Mouse (Mus musculus) lung, embryonic 16.5 days (tissue): Measurements from ENCODE around the gene Tmsb4x. TPM values are rescaled to one million over a fixed set of nuclear protein-coding genes. Genes with fewer than 3 reads are reported as not detected.
A peak's percentile ranks its signal among the peaks of the same experiment; 100 is the strongest.

Experiments
- ATAC-seq: fragments of 200-750 bp; cut with Nextera tagmentation; 2 replicates; pipeline ENCODE4 v1.8.0; 2017; ENCODE audit warnings: low read depth, mild to moderate bottlenecking, moderate library complexity
- H3K27ac ChIP-seq: fragments of 300-500 bp; sonication (generic); 2 replicates; pipeline ENCODE4 v1.5.1; 2014; ENCODE audit warnings: mild to moderate bottlenecking, control low read depth, low read length
- H3K27me3 ChIP-seq: fragments of 300-500 bp; sonication (generic); 2 replicates; pipeline ENCODE4 v1.6.1; 2014; ENCODE audit warnings: low read depth, low read length, mixed read lengths; ENCODE audit not compliant: control insufficient read depth, insufficient read depth
- H3K36me3 ChIP-seq: fragments of 300-500 bp; sonication (generic); 2 replicates; pipeline ENCODE4 v1.6.1; 2014; ENCODE audit warnings: low read length; ENCODE audit not compliant: control insufficient read depth, insufficient read depth
- H3K4me1 ChIP-seq: fragments of 300-500 bp; sonication (generic); replicated peaks from 2 replicates; pipeline ENCODE4 v1.6.1; 2014; ENCODE audit warnings: low read length, mixed read lengths; ENCODE audit not compliant: control insufficient read depth, insufficient read depth
- H3K4me2 ChIP-seq: fragments of 300-500 bp; sonication (generic); 2 replicates; pipeline ENCODE4 v1.6.1; 2014; ENCODE audit warnings: low read depth, low read length, control low read depth
- H3K4me3 ChIP-seq: fragments of 300-500 bp; sonication (generic); 2 replicates; pipeline ENCODE4 v1.5.1; 2014; ENCODE audit warnings: mild to moderate bottlenecking, low read length, control low read depth
- H3K9ac ChIP-seq: fragments of 300-500 bp; sonication (generic); 2 replicates; pipeline ENCODE4 v1.6.1; 2014; ENCODE audit warnings: low read length, control low read depth
- H3K9me3 ChIP-seq: fragments of 300-500 bp; sonication (generic); 2 replicates; pipeline ENCODE4 v1.6.1; 2016; ENCODE audit warnings: low read length; ENCODE audit not compliant: control insufficient read depth
- WGBS: fragments of 180-500 bp; shearing (Covaris S2); extraction: QIAGEN DNeasy Blood & Tissue Kit; methylation state at CpG from one replicate; pipeline ENCODE4 v1.1.7; 2014; 5-methylcytosine and 5-hydroxymethylcytosine counted together
- polyA plus RNA-seq: library from polyadenylated mRNA; unstranded; fragments of >200 nt; fragmentation: Nextera tagmentation; extraction: Ambion mirVana; gene quantifications from 2 replicates; pipeline ENCODE4 v1.2.1, GENCODE M21; 2015

Tmsb4x gene
- polyA plus RNA-seq, 1 experiment from 2014 or later, result 6,084 TPM

- no peaks in the 10 kb centered on the region for H3K36me3 ChIP-seq
- no peaks in the 10 kb centered on the region for H3K9me3 ChIP-seq
- H3K4me2 ChIP-seq, result no peak overlapping the region
- H3K27me3 ChIP-seq, result peaks cover 3% of the 10 kb centered on the region
- no peak for ATAC-seq
- no peak overlapping the region for H3K27ac ChIP-seq
- 67% methylated on average over 2 of the region's 2 CpGs for WGBS
- H3K9ac ChIP-seq, result no peak overlapping the region
- H3K4me1 ChIP-seq, result no peaks in the 10 kb centered on the region
- no peak overlapping the region for H3K4me3 ChIP-seq
These were observed 36.9 kb downstream of the Tmsb4x start for GRCm38 (mm10) chrX:167172256-167172655.

GRCm38 (mm10) chrX:167171281-167171680 is 37.8 kb downstream of the Tmsb4x start:
- Histone ChIP-seq H3K4me2 (no peak overlapping the region), H3K27me3 (peaks cover 3% of the 10 kb centered on the region), H3K27ac (no peak overlapping the region), H3K4me1 (no peaks in the 10 kb centered on the region), H3K36me3 (no peaks in the 10 kb centered on the region), H3K9me3 (no peaks in the 10 kb centered on the region), H3K9ac (no peak overlapping the region), H3K4me3 (no peak overlapping the region)
- WGBS, result 51% methylated on average over 2 of the region's 2 CpGs
- ATAC-seq, result no peak

GRCm38 (mm10) chrX:167167282-167167681 is 41.8 kb downstream of the Tmsb4x start:
- peak; percentile 34; the same call in 1 of the 2 replicates for ATAC-seq
- H3K27me3 ChIP-seq, result peaks cover 3% of the 10 kb centered on the region
- no peaks in the 10 kb centered on the region for H3K36me3 ChIP-seq
- H3K27ac ChIP-seq, result no peak overlapping the region
- H3K4me1 ChIP-seq, result no peaks in the 10 kb centered on the region
- H3K4me2 ChIP-seq, result no peak overlapping the region
- no peak overlapping the region for H3K9ac ChIP-seq
- H3K4me3 ChIP-seq, result no peak overlapping the region
- 47% methylated on average over 2 of the region's 2 CpGs for WGBS
- H3K9me3 ChIP-seq, result no peaks in the 10 kb centered on the region

- no peak overlapping the region for H3K9ac ChIP-seq
- H3K36me3 ChIP-seq, result no peaks in the 10 kb centered on the region
- H3K27ac ChIP-seq, result no peak overlapping the region
- no peaks in the 10 kb centered on the region for H3K9me3 ChIP-seq
- H3K4me1 ChIP-seq, result no peaks in the 10 kb centered on the region
- peaks cover 3% of the 10 kb centered on the region for H3K27me3 ChIP-seq
- WGBS, result 89% methylated on average over 1 of the region's 1 CpGs
- no peak for ATAC-seq
- no peak overlapping the region for H3K4me3 ChIP-seq
- no peak overlapping the region for H3K4me2 ChIP-seq
These were observed 43.1 kb downstream of the Tmsb4x start for GRCm38 (mm10) chrX:167166051-167166450.

GRCm38 (mm10) chrX:167157691-167158090 is 51.4 kb downstream of the Tmsb4x start:
- no peaks in the 10 kb centered on the region for H3K27me3 ChIP-seq
- no peaks in the 10 kb centered on the region for H3K36me3 ChIP-seq
- no peaks in the 10 kb centered on the region for H3K9me3 ChIP-seq
- no peak overlapping the region for H3K4me3 ChIP-seq
- no peak overlapping the region for H3K4me2 ChIP-seq
- ATAC-seq, result no peak
- 67% methylated on average over 4 of the region's 4 CpGs for WGBS
- H3K4me1 ChIP-seq, result no peaks in the 10 kb centered on the region
- H3K27ac ChIP-seq, result no peak overlapping the region
- no peak overlapping the region for H3K9ac ChIP-seq

Other genes starting within 250 kb of the Tmsb4x start
- gene Tlr8, start 55.0 kb upstream of the Tmsb4x start, polyA plus RNA-seq, result 0.55 and 0.85 TPM in 2 replicates
- 0.39 and 0.55 TPM in 2 replicates for gene Tlr7, start 121.2 kb upstream of the Tmsb4x start, polyA plus RNA-seq
- 28.6 and 30.6 TPM in 2 replicates for gene Prps2, start 173.4 kb upstream of the Tmsb4x start, polyA plus RNA-seq